Mouse (Mus musculus) Patski (cell line): ENCODE measurements at regions not wholly inside any gene's neighbourhood (a gene's known extent, or its start where the extent isn't known, plus 50 kb on each side); places are given as distances from the start of the nearest gene placed in this dataset.

Experiments
- ATAC-seq: fragments of 100-300 bp; one replicate; pipeline ENCODE4 v1.8.0; 2021
- CTCF ChIA-PET: fragments of 350-600 bp; sonication (Branson Sonifier 250); formaldehyde crosslinking; loops from one replicate; lab custom pipeline; 2022; ENCODE audit warnings: inconsistent platforms; lab: Charles Lee
- POLR2A ChIA-PET: fragments of 350-600 bp; sonication (Branson Sonifier 250); formaldehyde crosslinking; loops from one replicate; lab custom pipeline; 2022; ENCODE audit warnings: antibody characterized with exemption, inconsistent platforms; lab: Charles Lee
- DNase-seq: peaks from one replicate; pipeline ENCODE4 v3.0.0-alpha.2; 2011; ENCODE audit warnings: low read depth, low spot score
- H3K27me3 ChIP-seq: fragments of 371-371 bp; one replicate; pipeline ENCODE4 v1.5.1; 2021
- CTCF ChIP-seq: fragments of 100-300 bp; IDR thresholded peaks from one replicate; pipeline ENCODE4 v1.5.1; 2021
- in situ Hi-C: fragments of 300-500 bp; cut with MboI; formaldehyde crosslinking; loops from 3 replicates; pipeline ENCODE4 v1.11.1; 2018; ENCODE audit warnings: low pct_unique_long_range_greater_than_20kb, mixed read lengths

DNA sequence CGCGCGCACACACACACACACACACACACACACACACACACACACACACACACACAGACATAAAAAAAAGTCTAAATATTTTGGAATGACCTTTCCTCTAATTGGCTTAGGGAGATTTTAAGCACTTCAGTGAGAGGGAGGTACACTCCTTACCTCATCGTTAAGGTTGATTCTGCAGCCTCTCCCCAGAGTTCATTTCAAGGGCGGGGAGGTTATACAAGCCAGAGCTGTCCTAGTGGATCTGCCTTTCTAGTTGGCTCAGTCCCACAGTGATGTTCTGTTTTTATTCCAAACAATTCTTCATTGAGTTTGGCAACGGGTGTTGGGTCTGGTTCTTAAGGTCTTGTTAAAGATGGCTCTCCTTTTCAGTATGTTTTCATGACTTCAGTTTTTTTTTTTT is 64.8 kb upstream of the Eif4g2 start:
- no peaks in the 10 kb centered on the region for H3K27me3 ChIP-seq
- no peak for DNase-seq
- in situ Hi-C loops: no loop called here
- ATAC-seq: no peak
- TF ChIP-seq CTCF: no peak
- ChIA-PET POLR2A (interaction anchor here (0.6 kb wide), 1 partner anchor 9 kb away, joined by 3 read pairs; no protein-coding TSS in a partner anchor), CTCF (no interaction called here)

- no peak for DNase-seq
- peaks cover 5% of the 10 kb centered on the region for H3K27me3 ChIP-seq
- no peak for ATAC-seq
- POLR2A ChIA-PET: interaction anchor here (0.9 kb wide), 1 partner anchor 9 kb away, joined by 3 read pairs; no protein-coding TSS in a partner anchor
- CTCF ChIA-PET: no interaction called here
- in situ Hi-C loops: no loop called here
- no peak for TF ChIP-seq CTCF
These were observed 63.8 kb upstream of the Eif4g2 start for GRCm38 (mm10) chr7:111146670-111147069.

- ATAC-seq (no peak), DNase-seq (no peak)
- H3K27me3 ChIP-seq: peaks cover 5% of the 10 kb centered on the region
- ChIA-PET CTCF (no interaction called here), POLR2A (no interaction called here)
- in situ Hi-C loops: no loop called here
- no peak for TF ChIP-seq CTCF
These were observed 61.4 kb upstream of the Eif4g2 start for GRCm38 (mm10) chr7:111144216-111144615.

DNA sequence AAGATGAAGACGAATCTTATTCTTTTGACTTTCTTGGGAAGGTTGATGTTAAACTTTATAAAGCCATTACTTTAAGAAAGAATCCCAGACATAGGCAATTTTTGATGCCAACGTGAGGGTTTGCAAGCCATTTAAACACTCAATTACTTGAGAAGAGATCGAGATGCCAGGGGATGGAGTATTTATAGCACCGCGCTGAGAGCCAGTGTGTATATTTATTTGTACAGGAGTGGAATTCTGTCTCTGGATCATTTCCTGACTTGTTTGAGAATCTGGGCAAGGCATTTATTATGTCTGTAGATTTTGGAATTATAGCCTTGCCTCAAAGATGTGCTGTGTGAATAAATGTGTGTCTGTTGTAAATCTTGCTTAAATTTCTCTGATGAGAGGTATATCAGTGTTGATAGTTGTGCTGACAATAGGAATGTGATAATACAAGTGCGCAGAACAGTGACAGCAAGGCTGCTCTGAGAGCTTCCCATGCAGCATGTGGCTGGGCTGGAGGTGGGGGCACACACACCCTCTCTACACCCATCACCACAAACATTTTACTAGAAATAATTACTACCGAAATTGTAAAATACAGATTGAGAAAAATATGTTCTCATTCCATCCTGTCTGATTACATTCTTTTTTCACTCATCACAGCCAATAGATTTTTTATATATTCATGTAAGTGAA is 58.6 kb upstream of the Eif4g2 start:
- CTCF ChIA-PET: no interaction called here
- H3K27me3 ChIP-seq: peaks cover 5% of the 10 kb centered on the region
- DNase-seq (no peak), ATAC-seq (no peak)
- in situ Hi-C loops: no loop called here
- POLR2A ChIA-PET: no interaction called here
- no peak for TF ChIP-seq CTCF

DNA sequence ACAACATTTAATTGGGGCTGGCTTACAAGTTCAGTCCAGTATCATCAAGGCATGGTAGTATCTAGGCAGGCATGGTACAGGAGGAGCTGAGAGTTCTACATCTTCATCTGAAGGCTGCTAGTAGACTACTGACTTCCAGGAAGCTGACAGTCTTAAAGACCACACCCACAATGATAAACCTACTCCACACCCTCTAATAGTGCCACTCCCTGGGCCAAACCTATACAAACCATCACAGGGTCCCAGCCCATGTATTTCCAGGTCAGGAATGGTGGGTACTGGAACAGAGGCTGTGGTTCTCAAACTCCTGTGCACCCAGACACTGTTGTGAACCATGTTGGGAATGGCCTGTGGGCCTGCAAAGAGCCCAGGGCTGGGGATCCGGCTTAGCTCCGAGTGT is 55.2 kb upstream of the Eif4g2 start:
- ChIA-PET CTCF (interaction anchor here (2.5 kb wide), 1 partner anchor 12 kb away, joined by 6 read pairs; no protein-coding TSS in a partner anchor), POLR2A (no interaction called here)
- TF ChIP-seq CTCF: no peak
- in situ Hi-C loops: no loop called here
- DNase-seq (no peak), ATAC-seq (no peak)
- H3K27me3 ChIP-seq: peaks cover 5% of the 10 kb centered on the region

DNA sequence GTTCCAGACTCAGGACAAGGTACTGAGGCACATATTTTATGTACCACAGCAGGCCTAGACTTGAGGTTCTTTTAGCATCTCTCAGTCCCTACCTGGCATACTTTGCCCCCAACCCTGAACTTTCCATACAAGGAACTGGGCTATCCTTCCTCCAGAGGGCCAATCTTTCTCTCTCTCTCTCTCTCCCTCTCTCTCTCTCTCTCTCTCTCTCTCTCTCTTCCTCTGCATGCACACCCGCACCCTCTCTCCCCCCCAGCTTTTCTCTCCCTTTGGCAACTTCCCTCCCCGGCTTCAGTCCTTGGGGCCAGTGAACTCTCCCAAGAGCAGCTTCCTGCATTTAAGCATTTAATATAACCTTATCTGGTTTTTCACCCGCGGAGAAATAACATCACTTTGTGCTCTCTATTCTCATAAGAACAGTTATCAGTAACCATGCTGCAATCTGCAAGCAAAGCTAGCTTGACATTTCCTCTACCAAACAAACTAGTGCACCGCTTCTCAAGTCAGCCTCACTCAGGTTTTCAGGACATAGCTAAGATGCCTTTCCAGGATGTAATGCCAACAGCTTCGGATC is 53.3 kb upstream of the Eif4g2 start:
- H3K27me3 ChIP-seq: no peaks in the 10 kb centered on the region
- POLR2A ChIA-PET: no interaction called here
- ATAC-seq: no peak
- no peak for DNase-seq
- in situ Hi-C loops: no loop called here
- CTCF ChIA-PET: interaction anchor here (1.4 to 2.5 kb wide), 2 partner anchors 11 to 14 kb away, joined by 3 to 6 read pairs; no protein-coding TSS in a partner anchor
- no peak for TF ChIP-seq CTCF

- H3K27me3 ChIP-seq: no peaks in the 10 kb centered on the region
- in situ Hi-C loops: no loop called here
- no peak for ATAC-seq
- ChIA-PET CTCF (interaction anchor here (1.0 to 1.2 kb wide), 2 partner anchors 9 to 47 kb away, joined by 3 to 5 read pairs; no protein-coding TSS in a partner anchor), POLR2A (interaction anchor here (0.5 to 1.5 kb wide), 4 partner anchors 9 to 78 kb away, joined by 3 to 4 read pairs (median 4); no protein-coding TSS in a partner anchor)
- DNase-seq: no peak
- TF ChIP-seq CTCF: no peak
These were observed 51.7 kb upstream of the Eif4g2 start for GRCm38 (mm10) chr7:111134496-111134895.
